Mouse (Mus musculus) retina, embryonic 14.5 days (tissue): ENCODE results near the gene Adcy1.

Experiments used
- DNase-seq: peaks from one replicate; pipeline ENCODE4 v3.0.0-alpha.2; 2015; ENCODE audit warnings: low spot score

The Adcy1 gene

DNA sequence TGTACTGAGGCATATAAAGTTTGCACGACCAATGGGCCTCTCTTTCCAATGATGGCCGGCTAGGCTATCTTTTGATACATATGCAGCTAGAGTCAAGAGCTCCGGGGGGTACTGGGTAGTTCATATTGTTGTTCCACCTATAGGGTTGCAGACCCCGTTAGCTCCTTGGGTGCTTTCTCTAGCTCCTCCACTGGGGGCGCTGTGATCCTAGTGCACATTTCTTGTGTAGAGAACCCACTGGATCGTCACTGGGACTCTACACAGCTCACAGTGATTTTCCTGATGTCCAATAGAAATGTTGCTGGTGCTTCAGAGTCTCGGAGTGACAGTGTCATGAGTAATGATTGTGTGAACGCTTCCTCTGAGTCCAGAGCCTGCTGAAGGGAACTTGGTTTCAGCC, 158.5 kb downstream of the Adcy1 start:
- DNase-seq: peak; percentile 24

DNA sequence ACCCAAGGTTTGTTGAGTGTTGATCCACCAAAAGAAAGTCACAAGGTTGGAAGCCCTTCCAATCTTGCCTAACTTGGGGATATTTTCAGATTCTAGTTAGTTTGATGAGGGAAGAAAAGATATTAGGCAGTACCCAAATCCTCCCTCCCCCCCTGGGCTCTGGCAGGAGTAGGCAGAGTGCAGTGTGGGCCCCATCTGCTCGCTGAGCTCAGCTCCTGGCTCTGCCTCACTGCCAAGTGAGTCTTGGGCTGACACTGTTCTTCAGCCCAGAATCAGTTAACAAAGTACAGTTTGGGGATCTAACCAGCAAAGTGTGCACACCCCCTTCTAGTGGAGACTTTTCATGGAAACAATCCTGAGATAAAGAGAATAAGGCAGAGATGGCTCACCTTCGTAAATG, 162.9 kb downstream of the Adcy1 start:
- DNase-seq: no peak

DNA sequence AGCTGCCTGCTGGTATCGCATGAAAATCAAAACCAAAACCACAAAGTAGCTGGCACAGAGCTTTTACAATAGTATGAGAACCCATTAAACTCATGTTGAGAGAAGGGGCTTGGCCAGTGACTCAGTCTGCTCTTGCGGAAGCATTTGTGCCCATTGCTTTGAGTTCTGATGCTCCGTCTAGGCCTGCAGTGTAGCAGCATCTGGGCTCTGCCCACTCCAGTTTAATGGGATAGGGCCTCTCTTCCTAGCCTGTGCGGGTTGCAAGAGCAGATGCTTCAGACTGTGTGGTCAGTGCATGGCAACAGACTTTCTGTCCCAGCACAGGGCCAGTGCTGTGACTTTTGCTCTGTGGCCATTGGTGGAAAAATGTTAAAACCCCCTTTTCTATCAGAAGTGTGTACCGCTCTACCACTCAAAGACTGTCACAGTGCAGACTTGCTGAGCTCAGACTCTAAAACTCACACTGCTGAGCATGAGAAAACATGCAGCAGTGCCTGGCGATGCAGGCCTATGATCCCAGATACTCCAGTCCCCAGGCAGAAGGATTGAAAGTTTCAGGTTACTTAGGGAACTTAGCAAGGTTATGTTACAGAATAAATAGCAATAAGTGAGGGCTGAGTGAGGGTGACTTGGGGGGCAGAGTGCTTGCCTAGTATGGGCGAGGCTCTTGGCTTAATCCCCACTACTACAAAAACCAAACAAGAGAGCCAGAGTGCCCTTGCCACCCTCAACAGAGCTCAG, 163.7 kb downstream of the Adcy1 start:
- DNase-seq: no peak

DNA sequence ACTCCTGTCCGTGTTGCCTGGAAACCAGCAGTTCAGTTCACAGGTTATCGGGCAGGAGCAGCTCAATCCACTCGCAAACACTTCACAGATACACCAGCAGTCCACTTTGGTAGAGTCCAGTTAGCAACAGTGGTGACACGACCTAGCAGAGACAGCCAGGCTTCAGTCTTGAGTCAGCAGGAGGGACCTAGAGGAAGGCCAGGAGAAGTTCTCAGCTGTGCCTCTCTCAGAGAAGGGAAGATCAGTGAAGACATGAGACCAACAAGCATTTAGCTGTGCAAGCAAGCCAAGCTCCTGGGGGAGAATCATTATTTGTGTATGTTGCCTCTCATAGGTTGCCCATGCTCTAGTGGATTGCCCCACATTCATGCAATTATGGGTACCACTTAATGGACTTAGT, 164.8 kb downstream of the Adcy1 start:
- no peak for DNase-seq
